Mouse (Mus musculus): Measurements from ENCODE around the gene Actl11. TPM values are rescaled to one million over a fixed set of nuclear protein-coding genes. Genes with fewer than 3 reads are reported as not detected.

The Actl11 gene
- polyA plus RNA-seq (2012; fragmentation: generic; extraction: Trizol), result not detected

DNA sequence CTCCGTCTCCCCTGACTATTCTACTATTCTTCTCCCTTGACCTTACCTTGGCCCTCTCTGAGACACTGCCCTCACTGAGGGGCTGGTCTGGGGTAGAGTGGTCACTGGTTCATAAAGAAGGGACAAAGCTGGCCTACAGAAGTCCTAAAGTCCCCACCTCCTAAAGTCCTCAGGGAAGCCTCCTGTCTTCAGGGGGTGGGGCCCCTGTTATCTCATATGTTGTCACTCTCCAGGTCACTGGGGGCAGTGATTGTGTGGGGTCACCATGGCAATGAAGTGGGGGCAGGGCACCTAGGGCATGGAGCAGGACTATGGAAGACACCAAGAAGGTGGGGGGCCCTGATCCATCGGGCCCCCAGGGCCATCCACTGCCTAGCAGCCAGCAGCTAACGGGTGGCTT is at the start of gene Actl11:
TSS of gene Actl11 (plus strand) at position 301 of the 400 bp plus-strand sequence.

DNA sequence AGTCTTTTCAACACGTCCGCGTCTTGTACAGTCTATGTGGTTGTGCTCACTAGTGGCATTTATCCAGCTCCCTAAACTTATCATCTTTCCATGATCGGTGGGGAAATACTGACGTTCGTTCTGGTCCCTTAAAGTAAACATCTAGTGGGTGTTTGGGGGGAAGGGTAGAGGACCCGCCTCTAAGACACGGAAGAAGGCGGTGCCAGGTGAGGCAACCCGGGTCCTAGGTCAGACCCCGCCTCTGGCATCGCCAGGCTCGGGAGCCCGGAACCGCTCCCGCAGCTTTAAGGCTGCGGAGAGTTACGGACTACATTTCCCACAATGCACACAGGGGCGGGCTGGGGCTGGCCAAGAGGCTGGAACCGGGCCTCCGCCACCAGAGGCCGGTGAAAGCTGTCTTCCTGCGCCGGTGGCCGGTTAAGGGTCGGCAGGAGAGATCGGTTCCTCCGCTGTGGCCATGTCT is 40.4 kb upstream of the Actl11 start, which contains the start of gene Mon1a:
TSS of gene Mon1a (plus strand) at position 348 of the 463 bp plus-strand sequence.

DNA sequence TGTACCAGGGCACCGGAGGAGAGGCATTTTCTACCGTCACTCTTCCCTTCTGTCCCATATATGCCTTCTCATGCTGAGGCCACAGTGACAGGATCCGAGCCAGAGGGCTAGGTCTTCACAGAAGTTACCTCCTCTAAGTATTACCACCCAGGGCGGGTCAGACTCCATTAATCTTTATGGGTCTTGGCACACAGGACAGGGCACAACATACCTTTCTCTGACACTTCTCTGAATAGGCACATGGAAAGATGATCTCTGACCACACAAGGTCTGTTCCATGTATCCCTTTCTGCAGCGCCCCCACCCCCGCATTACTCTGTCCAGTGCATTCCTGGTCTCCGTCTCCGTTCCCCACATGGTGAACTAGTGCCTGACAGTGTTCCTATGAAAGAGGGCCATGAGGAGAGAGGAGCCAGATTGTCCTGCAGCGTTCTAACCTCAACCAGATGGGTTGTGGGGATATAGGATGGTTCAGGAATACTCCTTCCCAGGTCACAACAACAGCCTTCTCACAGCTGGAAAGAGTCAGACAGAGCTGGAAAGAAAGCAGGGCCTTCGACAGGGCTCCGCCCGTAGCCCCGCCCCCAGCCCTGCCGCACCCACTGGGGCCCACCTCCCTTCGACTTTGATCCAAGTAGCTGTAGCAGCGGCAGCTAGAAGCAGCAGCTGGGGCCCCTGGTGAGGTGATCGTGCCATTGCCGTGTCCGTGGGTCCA is 21.9 kb upstream of the Actl11 start, which contains the start of gene Mst1r:
TSS of gene Mst1r (plus strand) at position 622 of the 715 bp plus-strand sequence.

DNA sequence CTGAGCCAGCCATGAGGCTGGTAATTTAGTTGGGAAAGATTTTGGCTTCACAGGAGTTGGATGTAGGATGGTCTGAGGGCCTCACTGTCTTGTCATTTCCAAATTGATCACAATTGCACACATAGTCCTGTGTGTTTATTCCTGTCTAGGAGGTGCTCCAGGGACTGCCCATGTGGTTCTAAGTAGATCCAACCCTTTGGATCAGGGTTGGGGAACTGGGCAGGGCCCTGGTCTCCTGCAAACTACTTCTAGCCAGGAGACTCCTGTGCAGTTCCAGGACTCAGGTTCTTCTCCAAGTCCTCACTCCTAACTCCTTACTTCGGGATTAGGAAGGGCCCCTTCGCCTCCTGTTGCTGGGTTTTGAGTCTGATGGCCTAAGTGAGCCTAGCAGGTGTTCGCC is 7.1 kb downstream of the Actl11 start, which contains the start of gene Camkv:
TSS of gene Camkv (plus strand) at position 301 of the 400 bp plus-strand sequence.

DNA sequence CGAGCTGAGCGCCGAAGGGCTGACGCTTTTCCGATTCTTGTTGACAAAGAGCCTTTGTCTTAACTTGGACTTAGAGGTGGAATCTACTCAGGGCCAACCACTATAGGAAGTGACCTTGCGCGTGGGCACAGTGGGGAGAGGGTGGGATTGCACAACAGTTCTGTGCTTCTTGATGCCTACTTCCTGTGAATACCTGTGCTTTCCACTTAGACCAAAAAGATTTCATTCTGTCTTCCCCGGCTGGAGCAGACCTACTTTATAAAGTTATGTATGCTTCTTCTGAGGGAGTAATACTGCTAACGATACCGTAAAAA is 21.6 kb downstream of the Actl11 start, which contains the start of gene Traip:
TSS of gene Traip (plus strand) at position 215 of the 314 bp plus-strand sequence.

DNA sequence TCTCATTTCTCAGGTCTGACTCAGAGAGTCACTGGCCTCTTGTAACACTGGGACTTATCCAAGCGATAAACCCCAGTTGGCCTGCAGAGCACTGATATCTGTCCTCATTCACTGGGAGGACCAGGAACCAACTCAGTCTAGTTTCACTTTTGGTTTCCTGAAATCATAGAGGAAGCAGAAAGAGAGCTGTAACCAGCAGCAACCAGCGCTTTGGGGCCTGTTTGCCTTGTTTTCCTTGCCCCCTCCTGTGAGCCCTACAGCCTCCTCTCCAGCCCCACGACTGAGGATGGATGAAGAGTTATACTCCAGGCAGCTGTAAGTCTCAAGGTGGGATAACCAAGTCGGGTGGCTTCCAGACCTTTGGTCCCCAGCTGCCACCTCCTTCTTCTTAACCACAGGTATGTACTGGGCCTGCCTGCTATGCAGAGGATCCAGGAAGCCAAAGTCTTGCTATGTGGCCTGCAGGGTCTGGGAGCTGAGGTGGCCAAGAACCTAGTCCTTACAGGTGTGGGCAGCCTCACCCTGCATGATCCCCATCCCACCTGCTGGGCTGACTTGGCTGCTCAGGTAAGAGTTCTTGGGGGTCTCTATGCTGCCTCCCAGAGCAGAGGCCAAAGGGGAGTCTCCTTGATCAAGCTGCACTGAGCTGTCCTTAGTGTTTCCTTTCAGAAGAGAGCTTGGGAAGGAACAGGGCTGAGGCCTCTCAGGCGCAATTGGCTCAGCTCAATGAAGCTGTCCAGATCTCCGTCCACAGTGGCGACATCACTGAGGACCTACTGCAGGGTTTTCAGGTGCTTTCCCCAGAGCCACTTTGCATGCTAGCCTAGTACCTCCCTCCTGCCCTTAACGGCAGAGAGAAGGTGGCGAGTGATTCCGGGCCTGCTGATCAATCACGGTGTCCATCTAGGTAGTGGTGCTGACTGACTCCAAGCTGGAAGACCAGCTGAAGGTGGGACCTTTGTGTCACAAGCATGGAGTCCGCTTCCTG is 47.4 kb downstream of the Actl11 start, which contains the start of gene Uba7:
TSS of gene Uba7 (plus strand) at position 107 of the 988 bp plus-strand sequence.

Other genes starting within 250 kb of the Actl11 start
- under 1 TPM; 0.19 to 0.22 TPM for gene Gnat1, start 248.8 kb upstream of the Actl11 start, polyA plus RNA-seq (2012; fragmentation: generic; extraction: Trizol)
- 10 to 100 TPM in 1 of 2 experiments, 1 to 10 TPM in 1; 8.5 to 52.4 TPM for gene Sema3f, start 218.0 kb upstream of the Actl11 start, polyA plus RNA-seq (2012; fragmentation: generic; extraction: Trizol)
- 10 to 100 TPM in 1 of 2 experiments, 1 to 10 TPM in 1; 5.9 to 52.6 TPM for gene Rbm5, start 157.5 kb upstream of the Actl11 start, polyA plus RNA-seq (2012; fragmentation: generic; extraction: Trizol)
- gene Rbm6, start 55.2 kb upstream of the Actl11 start, polyA plus RNA-seq (2012; fragmentation: generic; extraction: Trizol), result 10 to 100 TPM in 1 of 2 experiments, 1 to 10 TPM in 1; 1.3 to 11.3 TPM
- 10 to 100 TPM; 12.1 to 12.4 TPM for gene Mon1a, start 40.3 kb upstream of the Actl11 start, polyA plus RNA-seq (2012; fragmentation: generic; extraction: Trizol)
- under 1 TPM; 0.01 to 0.37 TPM for gene Mst1r, start 21.6 kb upstream of the Actl11 start, polyA plus RNA-seq (2012; fragmentation: generic; extraction: Trizol)
- not detected for gene Camkv, start 7.2 kb downstream of the Actl11 start, polyA plus RNA-seq (2012; fragmentation: generic; extraction: Trizol)
- gene Traip, start 21.7 kb downstream of the Actl11 start, polyA plus RNA-seq (2012; fragmentation: generic; extraction: Trizol), result 10 to 100 TPM in 1 of 2 experiments, 1 to 10 TPM in 1; 6.0 to 11.0 TPM
- 10 to 100 TPM in 1 of 2 experiments, 1 to 10 TPM in 1; 1.4 to 20.0 TPM for gene Uba7, start 47.0 kb downstream of the Actl11 start, polyA plus RNA-seq (2012; fragmentation: generic; extraction: Trizol)
- not detected for gene Gm20661, start 54.6 kb downstream of the Actl11 start, polyA plus RNA-seq (2012; fragmentation: generic; extraction: Trizol)
- 10 to 100 TPM in 1 of 2 experiments, 1 to 10 TPM in 1; 5.8 to 11.8 TPM for gene Inka1, start 57.4 kb downstream of the Actl11 start, polyA plus RNA-seq (2012; fragmentation: generic; extraction: Trizol)
- under 1 TPM in 1 of 2 experiments, not detected in 1; 0.40 TPM for gene Cdhr4, start 64.0 kb downstream of the Actl11 start, polyA plus RNA-seq (2012; fragmentation: generic; extraction: Trizol)
- gene Gm20662, start 67.9 kb downstream of the Actl11 start, polyA plus RNA-seq (2012; fragmentation: generic; extraction: Trizol), result under 1 TPM; 0.15 to 0.91 TPM
- gene Ip6k1, start 74.0 kb downstream of the Actl11 start, polyA plus RNA-seq (2012; fragmentation: generic; extraction: Trizol), result 10 to 100 TPM; 20.1 to 64.7 TPM
- gene Gmppb, start 120.8 kb downstream of the Actl11 start, polyA plus RNA-seq (2012; fragmentation: generic; extraction: Trizol), result 10 to 100 TPM; 14.7 to 20.6 TPM
- 1 to 10 TPM in 1 of 2 experiments, under 1 TPM in 1; 0.61 to 3.6 TPM for gene Amigo3, start 124.7 kb downstream of the Actl11 start, polyA plus RNA-seq (2012; fragmentation: generic; extraction: Trizol)
- gene Mst1, start 152.0 kb downstream of the Actl11 start, polyA plus RNA-seq (2012; fragmentation: generic; extraction: Trizol), result under 1 TPM; 0.05 to 0.18 TPM
- 10 to 100 TPM; 15.3 to 28.3 TPM for gene Rnf123, start 154.9 kb downstream of the Actl11 start, polyA plus RNA-seq (2012; fragmentation: generic; extraction: Trizol)
- 10 to 100 TPM; 82.7 to 98.4 TPM for gene Apeh, start 166.1 kb downstream of the Actl11 start, polyA plus RNA-seq (2012; fragmentation: generic; extraction: Trizol)

Data from C3H10T1/2 (cell line).